Mouse (Mus musculus) stomach, embryonic 16.5 days (tissue): ENCODE measurements around the gene Irx4. TPM values are rescaled to one million over a fixed set of nuclear protein-coding genes. Genes with fewer than 3 reads are reported as not detected.
A peak's percentile ranks its signal among the peaks of the same experiment; 100 is the strongest.

Source experiments
- ATAC-seq: fragments of 200-750 bp; cut with Nextera tagmentation; 2 replicates; pipeline ENCODE4 v1.8.0; 2017; ENCODE audit warnings: moderate number of reproducible peaks, moderate TSS enrichment; ENCODE audit not compliant: insufficient read depth, low FRiP score
- H3K27ac ChIP-seq: fragments of 300-500 bp; sonication (generic); 2 replicates; pipeline ENCODE4 v1.5.1; 2014; ENCODE audit warnings: low read length
- H3K27me3 ChIP-seq: fragments of 300-500 bp; sonication (generic); 2 replicates; pipeline ENCODE4 v1.6.1; 2014; ENCODE audit warnings: low read length, control low read depth, mixed read lengths; ENCODE audit not compliant: control insufficient read depth, insufficient read depth
- H3K36me3 ChIP-seq: fragments of 300-500 bp; sonication (generic); 2 replicates; pipeline ENCODE4 v1.6.1; 2014; ENCODE audit warnings: low read length; ENCODE audit not compliant: control insufficient read depth, insufficient read depth
- H3K4me1 ChIP-seq: fragments of 300-500 bp; sonication (generic); 2 replicates; pipeline ENCODE4 v1.6.1; 2014; ENCODE audit warnings: low read length, control low read depth, mixed read lengths; ENCODE audit not compliant: control insufficient read depth, insufficient read depth
- H3K4me2 ChIP-seq: fragments of 300-500 bp; sonication (generic); 2 replicates; pipeline ENCODE4 v1.6.1; 2014; ENCODE audit warnings: low read depth, low read length, mixed read lengths
- H3K4me3 ChIP-seq: fragments of 300-500 bp; sonication (generic); replicated peaks from 2 replicates; pipeline ENCODE4 v1.5.1; 2014; ENCODE audit warnings: mild to moderate bottlenecking, low read length
- H3K9ac ChIP-seq: fragments of 300-500 bp; sonication (generic); 2 replicates; pipeline ENCODE4 v1.6.1; 2014; ENCODE audit warnings: low read length
- H3K9me3 ChIP-seq: fragments of 300-500 bp; sonication (generic); replicated peaks from 2 replicates; pipeline ENCODE4 v1.6.1; 2016; ENCODE audit warnings: low read length, control low read depth; ENCODE audit not compliant: control insufficient read depth
- WGBS: fragments of 180-500 bp; shearing (Covaris S2); extraction: QIAGEN DNeasy Blood & Tissue Kit; methylation state at CpG from one replicate; pipeline ENCODE4 v1.1.7; 2014; 5-methylcytosine and 5-hydroxymethylcytosine counted together
- polyA plus RNA-seq: library from polyadenylated mRNA; unstranded; fragments of >200 nt; fragmentation: Nextera tagmentation; extraction: Ambion mirVana; gene quantifications from 2 replicates; pipeline ENCODE4 v1.2.1, GENCODE M21; 2015

Gene Irx4
- polyA plus RNA-seq, 1 experiment from 2014 or later = 0.05 TPM

GRCm38 (mm10) chr13:73259577-73260353, 514 bp upstream of the Irx4 start:
- Histone ChIP-seq H3K9me3 (no peaks in the 10 kb centered on the region), H3K4me3 (peak overlapping the region; percentile 37), H3K4me2 (peak overlapping the region; percentile 52; the same call in 1 of the 2 replicates), H3K4me1 (peaks cover 10% of the 10 kb centered on the region; the same call in 1 of the 2 replicates), H3K36me3 (no peaks in the 10 kb centered on the region), H3K27me3 (peaks cover 86% of the 10 kb centered on the region), H3K27ac (no peak overlapping the region), H3K9ac (no peak overlapping the region)
- no peak for ATAC-seq
- 21% methylated on average over 10 of the region's 10 CpGs for WGBS

- Histone ChIP-seq H3K9ac (no peak overlapping the region), H3K27me3 (peaks cover 92% of the 10 kb centered on the region), H3K36me3 (no peaks in the 10 kb centered on the region), H3K4me1 (peaks cover 15% of the 10 kb centered on the region; the same call in 1 of the 2 replicates), H3K4me3 (peak overlapping the region; percentile 37; the same call in 1 of the 2 replicates), H3K27ac (no peak overlapping the region), H3K9me3 (no peaks in the 10 kb centered on the region), H3K4me2 (peak overlapping the region; percentile 52)
- ATAC-seq = no peak
- 5% methylated on average over 23 of the region's 25 CpGs for WGBS
Measured at GRCm38 (mm10) chr13:73261036-73261730, 904 bp downstream of the Irx4 start.

- H3K4me1 ChIP-seq = peaks cover 15% of the 10 kb centered on the region; the same call in 1 of the 2 replicates
- 19% methylated on average over 2 of the region's 2 CpGs for WGBS
- H3K9ac ChIP-seq = no peak overlapping the region
- peaks cover 95% of the 10 kb centered on the region for H3K27me3 ChIP-seq
- ATAC-seq = no peak
- no peaks in the 10 kb centered on the region for H3K9me3 ChIP-seq
- no peak overlapping the region for H3K27ac ChIP-seq
- no peaks in the 10 kb centered on the region for H3K36me3 ChIP-seq
- H3K4me3 ChIP-seq = no peak overlapping the region
- no peak overlapping the region for H3K4me2 ChIP-seq
Measured at GRCm38 (mm10) chr13:73261881-73262280, 1.6 kb downstream of the Irx4 start.

- H3K4me2 ChIP-seq = peak overlapping the region; percentile 22; the same call in 1 of the 2 replicates
- peaks cover 15% of the 10 kb centered on the region; the same call in 1 of the 2 replicates for H3K4me1 ChIP-seq
- 3% methylated on average over 24 of the region's 24 CpGs for whole genome bisulfite sequencing
- no peak overlapping the region for H3K27ac ChIP-seq
- no peaks in the 10 kb centered on the region for H3K9me3 ChIP-seq
- no peaks in the 10 kb centered on the region for H3K36me3 ChIP-seq
- no peak for ATAC-seq
- H3K4me3 ChIP-seq = peak overlapping the region; percentile 10
- peaks cover 95% of the 10 kb centered on the region for H3K27me3 ChIP-seq
- no peak overlapping the region for H3K9ac ChIP-seq
Measured at GRCm38 (mm10) chr13:73262336-73263127, 2.3 kb downstream of the Irx4 start.

GRCm38 (mm10) chr13:73263128-73263971, 3.1 kb downstream of the Irx4 start:
- no peak for ATAC-seq

GRCm38 (mm10) chr13:73264166-73264735, 4.0 kb downstream of the Irx4 start:
- no peak overlapping the region; the same call in 1 of the 2 replicates for H3K4me3 ChIP-seq
- H3K27ac ChIP-seq = no peak overlapping the region
- no peak overlapping the region for H3K4me2 ChIP-seq
- no peaks in the 10 kb centered on the region for H3K36me3 ChIP-seq
- peaks cover 15% of the 10 kb centered on the region; the same call in 1 of the 2 replicates for H3K4me1 ChIP-seq
- no peak overlapping the region for H3K9ac ChIP-seq
- WGBS = 9% methylated on average over 29 of the region's 29 CpGs
- no peak for ATAC-seq
- no peaks in the 10 kb centered on the region for H3K9me3 ChIP-seq
- peaks cover 95% of the 10 kb centered on the region for H3K27me3 ChIP-seq

More at GRCm38 (mm10) chr13:73263128-73263971, 3.1 kb downstream of the Irx4 start:
- Histone ChIP-seq H3K4me3 (peak overlapping the region; percentile 10), H3K27me3 (peaks cover 95% of the 10 kb centered on the region), H3K9ac (no peak overlapping the region), H3K9me3 (no peaks in the 10 kb centered on the region), H3K27ac (no peak overlapping the region), H3K36me3 (no peaks in the 10 kb centered on the region), H3K4me2 (peak overlapping the region; percentile 22; the same call in 1 of the 2 replicates), H3K4me1 (peaks cover 15% of the 10 kb centered on the region; the same call in 1 of the 2 replicates)
- 1% methylated on average over 40 of the region's 40 CpGs for WGBS

GRCm38 (mm10) chr13:73264831-73265230, 4.6 kb downstream of the Irx4 start:
- WGBS = 22% methylated on average over 8 of the region's 8 CpGs
- Histone ChIP-seq H3K27me3 (peaks cover 95% of the 10 kb centered on the region), H3K4me2 (no peak overlapping the region), H3K9ac (no peak overlapping the region), H3K27ac (no peak overlapping the region), H3K9me3 (no peaks in the 10 kb centered on the region), H3K4me1 (peaks cover 15% of the 10 kb centered on the region; the same call in 1 of the 2 replicates), H3K36me3 (no peaks in the 10 kb centered on the region), H3K4me3 (no peak overlapping the region)
- ATAC-seq = no peak

GRCm38 (mm10) chr13:73265442-73265841, 5.2 kb downstream of the Irx4 start:
- Histone ChIP-seq H3K4me1 (peaks cover 15% of the 10 kb centered on the region; the same call in 1 of the 2 replicates), H3K9me3 (no peaks in the 10 kb centered on the region), H3K9ac (peak overlapping the region; percentile 39; the same call in 1 of the 2 replicates), H3K27me3 (peaks cover 95% of the 10 kb centered on the region), H3K4me2 (peak overlapping the region; percentile 53), H3K36me3 (no peaks in the 10 kb centered on the region), H3K27ac (no peak overlapping the region), H3K4me3 (peak overlapping the region; percentile 35)
- WGBS = 1% methylated on average over 28 of the region's 28 CpGs
- peak; percentile 45; the same call in 1 of the 2 replicates for ATAC-seq
